Mouse (Mus musculus) embryonic facial prominence, embryonic 12.5 days (tissue): ENCODE measurements around the gene Olfr544. TPM values are rescaled to one million over a fixed set of nuclear protein-coding genes. Genes with fewer than 3 reads are reported as not detected.

Experiments used
- polyA plus RNA-seq: library from polyadenylated mRNA; unstranded; fragments of >200 nt; fragmentation: Nextera tagmentation; extraction: Ambion mirVana; gene quantifications from 2 replicates; pipeline ENCODE4 v1.2.1, GENCODE M21; 2016

Gene Olfr544
- polyA plus RNA-seq, 1 experiment from 2014 or later = 0.10 TPM

Other genes with a start within 250 kb of the Olfr544 start
- 48.7 and 50.0 TPM in 2 replicates for gene Rhog, start 232.3 kb downstream of the Olfr544 start, polyA plus RNA-seq
- gene Stim1, start 220.5 kb downstream of the Olfr544 start, polyA plus RNA-seq = 24.6 and 25.0 TPM in 2 replicates
- gene Rrm1, start 46.6 kb downstream of the Olfr544 start, polyA plus RNA-seq = 173 and 174 TPM in 2 replicates
- 0.33 and 0.80 TPM in 2 replicates for gene Olfr543, start 6.6 kb downstream of the Olfr544 start, polyA plus RNA-seq
- 0.13 and 0.14 TPM in 2 replicates for gene Olfr545, start 11.3 kb upstream of the Olfr544 start, polyA plus RNA-seq
- gene Olfr547, start 46.4 kb upstream of the Olfr544 start, polyA plus RNA-seq = not detected in 2 replicates
- gene Olfr548-ps1, start 52.6 kb upstream of the Olfr544 start, polyA plus RNA-seq = not detected in 2 replicates
- not detected in 2 replicates for gene Olfr549, start 61.6 kb upstream of the Olfr544 start, polyA plus RNA-seq
- gene Trim21, start 77.2 kb upstream of the Olfr544 start, polyA plus RNA-seq = 0.51 and 0.59 TPM in 2 replicates
- 0.04 and 0.14 TPM in 2 replicates for gene Olfr550, start 83.1 kb upstream of the Olfr544 start, polyA plus RNA-seq
- gene Olfr551, start 103.6 kb upstream of the Olfr544 start, polyA plus RNA-seq = not detected in 2 replicates
- not detected in 2 replicates for gene Olfr552, start 109.5 kb upstream of the Olfr544 start, polyA plus RNA-seq
- gene Olfr553, start 129.9 kb upstream of the Olfr544 start, polyA plus RNA-seq = not detected in 2 replicates
- gene Olfr554, start 150.1 kb upstream of the Olfr544 start, polyA plus RNA-seq = not detected in 2 replicates
- not detected in 2 replicates for gene Olfr555, start 170.5 kb upstream of the Olfr544 start, polyA plus RNA-seq
- gene Olfr556, start 176.6 kb upstream of the Olfr544 start, polyA plus RNA-seq = not detected in 2 replicates
- 16.4 and 17.4 TPM in 2 replicates for gene Trim68, start 199.0 kb upstream of the Olfr544 start, polyA plus RNA-seq
- gene Olfr557, start 207.6 kb upstream of the Olfr544 start, polyA plus RNA-seq = not detected in 2 replicates
- 0.55 and 0.98 TPM in 2 replicates for gene Olfr558, start 213.9 kb upstream of the Olfr544 start, polyA plus RNA-seq
- not detected in 2 replicates for gene Olfr33, start 230.8 kb upstream of the Olfr544 start, polyA plus RNA-seq
- gene Olfr559, start 239.2 kb upstream of the Olfr544 start, polyA plus RNA-seq = not detected in 2 replicates